Mouse (Mus musculus): ENCODE measurements around the gene Nsrp1. TPM values are rescaled to one million over a fixed set of nuclear protein-coding genes. Genes with fewer than 3 reads are reported as not detected.

The Nsrp1 gene
- total RNA-seq, 2 experiments from 2014 or later, result 11.8 to 11.9 TPM

GRCm38 (mm10) chr11:76997916-76998704 lies 80.1 kb downstream of the Nsrp1 start, which contains the start of gene Slc6a4:
Gene Slc6a4 (plus strand): TSS chr11:76998603.
- Histone ChIP-seq H3K4me3 (peak within 1 kb of the TSS; percentile 74), H3K27ac (0 out of 2 replicates have a peak within 1 kb of the TSS, but pooled peaks have one; percentile 20)
- peak; percentile 21 for DNase-seq
- intact Hi-C loops (cut with DNase I), result loop anchor here (1.0 kb wide), 1 partner anchor 95 kb away; no protein-coding TSS in a partner anchor
- no peak for TF ChIP-seq CTCF (IDR thresholded peaks at IDR 0.05)

- H3K27ac ChIP-seq, result no peak overlapping the region
- intact Hi-C loops (cut with DNase I), result loop anchor here (1.0 kb wide), 1 partner anchor 96 kb away; no protein-coding TSS in a partner anchor
Observed at GRCm38 (mm10) chr11:76997305-76997704, 80.9 kb downstream of the Nsrp1 start.

GRCm38 (mm10) chr11:76995966-76996672 lies 82.1 kb downstream of the Nsrp1 start:
- no peak for DNase-seq
- no peak overlapping the region for H3K4me3 ChIP-seq
- H3K27ac ChIP-seq, result no peak overlapping the region
- no peak for TF ChIP-seq CTCF (IDR thresholded peaks at IDR 0.05)
- intact Hi-C loops (cut with DNase I), result no loop called here

More at GRCm38 (mm10) chr11:76997305-76997704, 80.9 kb downstream of the Nsrp1 start:
- TF ChIP-seq CTCF (IDR thresholded peaks at IDR 0.05), result peak; percentile 88
- peak; percentile 80 for DNase-seq
- H3K4me3 ChIP-seq, result peak overlapping the region; percentile 74

Small RNA genes lying within 50 kb of the gene (microRNA-seq; reads per million reads assigned to microRNA genes)
- 780 reads per million, percentile 73 among the genes with 10 or more reads in this experiment for gene Mir423

Other genes with a start within 250 kb of the Nsrp1 start
- 10 to 100 TPM; 25.7 to 30.5 TPM for gene Cpd, start 231.4 kb downstream of the Nsrp1 start, total RNA-seq (2021)
- under 1 TPM in 1 of 2 experiments, not detected in 1; 0.26 TPM for gene Tmigd1, start 176.3 kb downstream of the Nsrp1 start, total RNA-seq (2021)
- gene Blmh, start 153.6 kb downstream of the Nsrp1 start, total RNA-seq (2021), result 10 to 100 TPM; 27.2 to 35.2 TPM
- under 1 TPM; 0.17 to 0.20 TPM for gene Slc6a4, start 79.8 kb downstream of the Nsrp1 start, total RNA-seq (2021)
- under 1 TPM; 0.18 to 0.20 TPM for gene Efcab5, start 110.5 kb upstream of the Nsrp1 start, total RNA-seq (2021)
- 10 to 100 TPM; 40.3 to 55.3 TPM for gene Ssh2, start 137.9 kb upstream of the Nsrp1 start, total RNA-seq (2021)